Mouse (Mus musculus) stomach, postnatal 0 days (tissue): ENCODE results near the gene Dcxr. TPM values are rescaled to one million over a fixed set of nuclear protein-coding genes. Genes with fewer than 3 reads are reported as not detected.
"Not testable (repeated sequence)": the region's sequence is repeated elsewhere in the genome, so short reads cannot be mapped to it uniquely, and the experiment has no call there.

Source experiments
- ATAC-seq: fragments of 200-750 bp; cut with Nextera tagmentation; 2 replicates; pipeline ENCODE4 v1.8.0; 2017; ENCODE audit not compliant: low FRiP score, low TSS enrichment
- DNase-seq: peaks from one replicate; pipeline ENCODE4 v3.0.0-alpha.2; 2016; ENCODE audit warnings: low spot score
- H3K27ac ChIP-seq: fragments of 300-500 bp; sonication (generic); replicated peaks from 2 replicates; pipeline ENCODE4 v1.5.1; 2014; ENCODE audit warnings: mild to moderate bottlenecking, control low read depth
- H3K27me3 ChIP-seq: fragments of 300-500 bp; sonication (generic); 2 replicates; pipeline ENCODE4 v1.6.1; 2014; ENCODE audit warnings: low read length; ENCODE audit not compliant: control insufficient read depth, insufficient read depth
- H3K36me3 ChIP-seq: fragments of 300-500 bp; sonication (generic); 2 replicates; pipeline ENCODE4 v1.6.1; 2014; ENCODE audit warnings: low read length, mixed read lengths; ENCODE audit not compliant: control insufficient read depth, insufficient read depth
- H3K4me1 ChIP-seq: fragments of 300-500 bp; sonication (generic); replicated peaks from 2 replicates; pipeline ENCODE4 v1.6.1; 2014; ENCODE audit warnings: antibody characterized with exemption; ENCODE audit not compliant: control insufficient read depth, insufficient read depth
- H3K4me2 ChIP-seq: fragments of 300-500 bp; sonication (generic); replicated peaks from 2 replicates; pipeline ENCODE4 v1.6.1; 2014; ENCODE audit warnings: low read depth, mild to moderate bottlenecking, control low read depth, moderate library complexity
- H3K4me3 ChIP-seq: fragments of 300-500 bp; sonication (generic); 2 replicates; pipeline ENCODE4 v1.5.1; 2014; ENCODE audit warnings: low read depth, low read length, control low read depth
- H3K9ac ChIP-seq: fragments of 300-500 bp; sonication (generic); 2 replicates; pipeline ENCODE4 v1.6.1; 2014; ENCODE audit warnings: mild to moderate bottlenecking, low read length, control low read depth, mixed read lengths
- H3K9me3 ChIP-seq: fragments of 300-500 bp; sonication (generic); 2 replicates; pipeline ENCODE4 v1.6.1; 2016; ENCODE audit warnings: low read length; ENCODE audit not compliant: control insufficient read depth
- CTCF ChIP-seq: IDR thresholded peaks from 2 replicates; pipeline ENCODE4 v1.5.1; 2016; ENCODE audit warnings: antibody characterized with exemption, low read depth, mild to moderate bottlenecking, moderate library complexity
- EP300 ChIP-seq: optimal IDR thresholded peaks from 2 replicates; pipeline ENCODE3; 2016; ENCODE audit warnings: antibody characterized with exemption
- WGBS: fragments of 180-500 bp; shearing (Covaris S2); extraction: QIAGEN DNeasy Blood & Tissue Kit; methylation state at CpG from one replicate; pipeline ENCODE4 v1.1.7; 2014; 5-methylcytosine and 5-hydroxymethylcytosine counted together
- polyA plus RNA-seq: library from polyadenylated mRNA; unstranded; fragments of >200 nt; fragmentation: Nextera tagmentation; extraction: Ambion mirVana; gene quantifications from 2 replicates; pipeline ENCODE4 v1.2.1, GENCODE M21; 2015

Dcxr gene
- polyA plus RNA-seq, 1 experiment from 2014 or later = 56.3 TPM

GRCm38 (mm10) chr11:120684660-120685059 lies 42.4 kb downstream of the Dcxr start:
- Histone ChIP-seq H3K4me2 (no peak overlapping the region), H3K27me3 (no peaks in the 10 kb centered on the region), H3K9me3 (no peaks in the 10 kb centered on the region), H3K36me3 (peaks cover 7% of the 10 kb centered on the region), H3K4me3 (no peak overlapping the region), H3K9ac (no peak overlapping the region), H3K4me1 (peaks cover 4% of the 10 kb centered on the region; the same call in 1 of the 2 replicates), H3K27ac (0 out of 2 replicates have a peak overlapping the region, but pooled peaks have one; percentile 30)
- TF ChIP-seq CTCF = no peak
- TF ChIP-seq EP300 = no peak
- WGBS = 74% methylated on average over 2 of the region's 2 CpGs
- ATAC-seq (no peak), DNase-seq (no peak)

GRCm38 (mm10) chr11:120684086-120684485 lies 43.0 kb downstream of the Dcxr start:
- no peak overlapping the region for H3K4me2 ChIP-seq
- H3K4me1 ChIP-seq = peaks cover 4% of the 10 kb centered on the region; the same call in 1 of the 2 replicates
- H3K27me3 ChIP-seq = no peaks in the 10 kb centered on the region
- H3K9ac ChIP-seq = no peak overlapping the region
- 69% methylated on average over 2 of the region's 2 CpGs for WGBS
- TF ChIP-seq EP300 (no peak), CTCF (peak; percentile 15; the same call in 1 of the 2 replicates)
- 0 out of 2 replicates have a peak overlapping the region, but pooled peaks have one; percentile 30 for H3K27ac ChIP-seq
- no peak for ATAC-seq
- no peak overlapping the region for H3K4me3 ChIP-seq
- H3K36me3 ChIP-seq = peaks cover 4% of the 10 kb centered on the region
- no peaks in the 10 kb centered on the region for H3K9me3 ChIP-seq
- DNase-seq = no peak

GRCm38 (mm10) chr11:120683536-120683935 lies 43.5 kb downstream of the Dcxr start:
- Histone ChIP-seq H3K36me3 (peaks cover 3% of the 10 kb centered on the region), H3K9me3 (no peaks in the 10 kb centered on the region), H3K4me3 (no peak overlapping the region), H3K27me3 (no peaks in the 10 kb centered on the region), H3K9ac (no peak overlapping the region), H3K27ac (no peak overlapping the region), H3K4me1 (peaks cover 4% of the 10 kb centered on the region; the same call in 1 of the 2 replicates), H3K4me2 (no peak overlapping the region)
- 89% methylated on average over 3 of the region's 3 CpGs for WGBS
- ATAC-seq = no peak
- DNase-seq = no peak
- TF ChIP-seq EP300 (no peak), CTCF (no peak)

- DNase-seq = no peak
- ATAC-seq = no peak
- Histone ChIP-seq H3K4me3 (no peak overlapping the region), H3K27me3 (no peaks in the 10 kb centered on the region), H3K9me3 (no peaks in the 10 kb centered on the region), H3K4me2 (no peak overlapping the region), H3K9ac (no peak overlapping the region), H3K4me1 (peaks cover 4% of the 10 kb centered on the region; the same call in 1 of the 2 replicates), H3K27ac (no peak overlapping the region), H3K36me3 (peaks cover under 1% of the 10 kb centered on the region; the same call in 1 of the 2 replicates)
- 86% methylated on average over 5 of the region's 5 CpGs for WGBS
- TF ChIP-seq EP300 (no peak), CTCF (no peak)
Observed at GRCm38 (mm10) chr11:120682683-120683082, 44.4 kb downstream of the Dcxr start.

GRCm38 (mm10) chr11:120679909-120680308 lies 47.2 kb downstream of the Dcxr start:
- Histone ChIP-seq H3K4me3 (no peak overlapping the region), H3K4me1 (no peaks in the 10 kb centered on the region), H3K9me3 (no peaks in the 10 kb centered on the region), H3K4me2 (no peak overlapping the region), H3K9ac (no peak overlapping the region), H3K27me3 (no peaks in the 10 kb centered on the region), H3K36me3 (0 out of 2 replicates have a peak, but pooled peaks cover 3% of the 10 kb centered on the region), H3K27ac (no peak overlapping the region)
- TF ChIP-seq CTCF (peak; percentile 72), EP300 (no peak)
- WGBS = 78% methylated on average over 3 of the region's 3 CpGs
- peak; percentile 58 for DNase-seq
- peak; percentile 68 for ATAC-seq

GRCm38 (mm10) chr11:120676951-120677350 lies 50.1 kb downstream of the Dcxr start:
- Histone ChIP-seq H3K4me1 (peaks cover 6% of the 10 kb centered on the region; the same call in 1 of the 2 replicates), H3K27me3 (no peaks in the 10 kb centered on the region), H3K27ac (no peak overlapping the region), H3K36me3 (0 out of 2 replicates have a peak, but pooled peaks cover 3% of the 10 kb centered on the region), H3K9ac (no peak overlapping the region), H3K9me3 (no peaks in the 10 kb centered on the region), H3K4me2 (no peak overlapping the region), H3K4me3 (no peak overlapping the region)
- 86% methylated on average over 4 of the region's 4 CpGs for WGBS
- DNase-seq = no peak
- TF ChIP-seq CTCF (no peak), EP300 (no peak)
- no peak for ATAC-seq

GRCm38 (mm10) chr11:120675875-120676274 lies 51.2 kb downstream of the Dcxr start:
- H3K4me3 ChIP-seq, H3K9ac ChIP-seq, H3K36me3 ChIP-seq, H3K4me1 ChIP-seq, DNase-seq, H3K27me3 ChIP-seq, H3K27ac ChIP-seq, ATAC-seq, H3K9me3 ChIP-seq, H3K4me2 ChIP-seq: not testable (repeated sequence)
- WGBS = 86% methylated on average over 4 of the region's 5 CpGs
